Mouse (Mus musculus): ENCODE measurements around the gene Nrsn2. TPM values are rescaled to one million over a fixed set of nuclear protein-coding genes. Genes with fewer than 3 reads are reported as not detected.

The Nrsn2 gene
- total RNA-seq, 2 experiments from 2014 or later, result 67.2 to 85.4 TPM

- peak; percentile 61 to 67 for DNase-seq
Measured at GRCm38 (mm10) chr2:152343329-152344213, 32.9 kb downstream of the Nrsn2 start, which contains the start of gene Trib3. Gene Trib3, minus strand, starts transcription at chr2:152344032.

- DNase-seq, result no peak
Measured at GRCm38 (mm10) chr2:152339631-152340179, 36.7 kb downstream of the Nrsn2 start.

GRCm38 (mm10) chr2:152338319-152338718 is 38.1 kb downstream of the Nrsn2 start:
- no peak for DNase-seq

GRCm38 (mm10) chr2:152337591-152338212 is 38.7 kb downstream of the Nrsn2 start:
- no peak for DNase-seq

GRCm38 (mm10) chr2:152336856-152337255 is 39.6 kb downstream of the Nrsn2 start:
- no peak for DNase-seq

- no peak for DNase-seq
Measured at GRCm38 (mm10) chr2:152335289-152335820, 41.1 kb downstream of the Nrsn2 start.

GRCm38 (mm10) chr2:152333345-152334006 is 43.0 kb downstream of the Nrsn2 start:
- no peak for DNase-seq

GRCm38 (mm10) chr2:152332101-152332825 is 44.2 kb downstream of the Nrsn2 start, which contains the start of gene Rbck1:
Gene Rbck1, minus strand, starts transcription at chr2:152332653.
- peak; percentile 86 to 89 for DNase-seq

DNA sequence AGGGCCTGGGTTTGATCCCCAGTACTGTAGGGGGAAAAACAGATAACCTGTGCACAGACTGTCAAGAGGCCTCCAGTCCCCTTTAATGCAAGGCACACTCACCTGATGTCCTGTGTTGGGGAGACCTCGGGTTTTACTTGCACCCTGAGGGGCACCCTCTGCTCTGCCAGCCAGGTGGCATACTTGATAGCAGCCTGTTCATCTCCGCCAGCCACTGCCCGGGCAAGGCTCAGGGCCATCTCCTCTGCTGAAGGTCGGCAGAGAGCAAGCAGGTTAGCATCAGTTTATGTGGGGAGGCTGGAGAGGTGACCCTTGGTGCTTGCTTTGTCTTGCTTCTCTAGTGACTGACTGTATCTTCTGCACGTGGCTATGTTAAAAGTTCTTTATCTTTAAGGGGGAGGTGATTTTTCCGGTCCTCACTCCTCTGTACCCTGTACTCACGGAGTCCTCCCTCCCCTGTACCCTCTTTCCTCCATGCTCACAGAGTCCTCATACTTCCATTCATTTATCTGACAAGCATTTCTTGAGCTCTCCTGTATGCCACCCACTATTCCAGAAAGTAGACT is 45.5 kb downstream of the Nrsn2 start:
- DNase-seq, result no peak

DNA sequence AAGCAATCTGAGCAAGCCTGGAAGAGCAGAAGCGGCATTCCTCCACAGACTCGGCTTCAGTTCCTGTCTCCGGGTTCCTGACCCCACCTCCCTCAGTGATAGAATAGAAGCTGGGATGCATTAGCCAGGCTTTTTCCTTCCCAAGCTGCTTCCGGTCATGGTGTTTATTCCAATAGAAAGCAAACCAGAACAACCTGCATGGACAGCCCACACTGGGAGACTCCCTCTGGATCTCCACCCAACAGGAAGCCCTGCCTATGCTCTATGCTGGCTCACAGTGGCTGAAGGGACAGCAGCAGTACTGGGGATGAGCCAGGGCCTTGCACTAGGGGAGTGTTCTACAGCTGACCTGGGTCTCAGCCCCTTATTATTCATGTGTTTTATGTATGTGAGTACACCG is 48.5 kb downstream of the Nrsn2 start:
- DNase-seq, result no peak

- DNase-seq, result no peak
Measured at GRCm38 (mm10) chr2:152326654-152327053, 49.8 kb downstream of the Nrsn2 start.

DNA sequence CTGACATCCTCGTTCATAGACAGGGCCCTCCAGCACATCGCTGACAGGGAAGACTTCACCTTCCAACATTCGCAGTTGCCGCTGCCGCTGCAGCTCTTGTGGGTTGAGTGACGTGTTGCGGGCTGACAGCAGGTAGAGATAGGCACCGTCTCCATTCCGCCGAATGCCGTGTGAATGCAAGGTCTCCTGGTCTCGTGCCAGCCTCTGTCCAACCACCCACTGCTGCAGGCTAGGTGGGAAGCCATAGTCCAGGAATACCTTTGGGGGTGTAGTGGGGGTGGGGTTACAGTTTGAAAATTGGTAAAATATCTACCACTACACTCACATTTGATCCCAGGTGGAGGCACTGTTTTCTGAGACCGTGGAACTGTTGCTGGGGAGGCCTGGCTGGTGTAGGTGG is 50.3 kb downstream of the Nrsn2 start:
- no peak for DNase-seq

DNA sequence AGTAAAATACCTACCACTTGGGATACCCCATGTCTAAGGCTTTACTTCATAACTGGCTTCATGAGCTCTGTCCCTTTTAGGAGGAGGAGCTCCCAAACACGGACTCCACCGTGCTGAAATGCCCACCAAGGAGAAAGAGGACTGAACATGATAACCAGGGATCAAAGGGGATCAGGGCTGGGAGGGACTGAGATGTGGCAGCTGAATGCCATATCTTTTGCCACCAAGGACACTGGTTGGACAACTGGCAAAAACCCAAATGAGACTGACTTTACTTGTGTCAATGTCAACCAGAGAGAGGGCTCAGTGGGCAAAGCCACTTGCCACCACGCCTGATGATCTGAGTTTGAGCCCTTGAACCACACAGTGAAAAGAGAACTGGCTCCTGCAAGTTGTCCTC is 51.6 kb downstream of the Nrsn2 start:
- no peak for DNase-seq

- DNase-seq, result no peak
Measured at GRCm38 (mm10) chr2:152323971-152324370, 52.5 kb downstream of the Nrsn2 start.

- no peak for DNase-seq
Measured at GRCm38 (mm10) chr2:152322198-152322597, 54.2 kb downstream of the Nrsn2 start.

- no peak for DNase-seq
Measured at GRCm38 (mm10) chr2:152321558-152321957, 54.9 kb downstream of the Nrsn2 start.

Other genes with a start within 250 kb of the Nrsn2 start
- 1 to 10 TPM; 2.9 to 4.3 TPM for gene Tcf15, start 233.1 kb downstream of the Nrsn2 start, total RNA-seq (2021)
- gene Csnk2a1, start 149.8 kb downstream of the Nrsn2 start, total RNA-seq (2021), result 100 to 1,000 TPM in 1 of 2 experiments, 10 to 100 TPM in 1; 98.3 to 101 TPM
- 10 to 100 TPM; 51.6 to 51.7 TPM for gene Tbc1d20, start 82.8 kb downstream of the Nrsn2 start, total RNA-seq (2021)
- 100 to 1,000 TPM; 103 to 109 TPM for gene Rbck1, start 44.0 kb downstream of the Nrsn2 start, total RNA-seq (2021)
- under 1 TPM; 0.37 to 0.73 TPM for gene Trib3, start 32.6 kb downstream of the Nrsn2 start, total RNA-seq (2021)
- 10 to 100 TPM; 15.5 to 15.7 TPM for gene Sox12, start 21.4 kb upstream of the Nrsn2 start, total RNA-seq (2021)
- gene Zcchc3, start 38.4 kb upstream of the Nrsn2 start, total RNA-seq (2021), result 10 to 100 TPM in 1 of 2 experiments, 1 to 10 TPM in 1; 9.3 to 10.0 TPM
- gene 6820408C15Rik, start 38.9 kb upstream of the Nrsn2 start, total RNA-seq (2021), result 1 to 10 TPM; 2.5 to 2.6 TPM
- not detected for gene Defb23, start 88.0 kb upstream of the Nrsn2 start, total RNA-seq (2021)
- gene Defb20, start 100.4 kb upstream of the Nrsn2 start, total RNA-seq (2021), result not detected
- not detected for gene Defb22, start 113.5 kb upstream of the Nrsn2 start, total RNA-seq (2021)
- gene Defb26, start 135.1 kb upstream of the Nrsn2 start, total RNA-seq (2021), result not detected
- not detected for gene Defb28, start 141.6 kb upstream of the Nrsn2 start, total RNA-seq (2021)
- not detected for gene Defb29, start 163.5 kb upstream of the Nrsn2 start, total RNA-seq (2021)
- gene Gm17416, start 192.7 kb upstream of the Nrsn2 start, total RNA-seq (2021), result not detected
- not detected for gene Defb21, start 196.1 kb upstream of the Nrsn2 start, total RNA-seq (2021)
- gene Defb19, start 203.7 kb upstream of the Nrsn2 start, total RNA-seq (2021), result not detected
- not detected for gene Defb45, start 222.8 kb upstream of the Nrsn2 start, total RNA-seq (2021)
- not detected for gene Defb36, start 227.7 kb upstream of the Nrsn2 start, total RNA-seq (2021)
- gene Defb25, start 246.4 kb upstream of the Nrsn2 start, total RNA-seq (2021), result not detected